Mouse (Mus musculus) stomach, embryonic 16.5 days (tissue): ENCODE measurements around the gene Dnajb8. TPM values are rescaled to one million over a fixed set of nuclear protein-coding genes. Genes with fewer than 3 reads are reported as not detected.

Experiments
- ATAC-seq: fragments of 200-750 bp; cut with Nextera tagmentation; 2 replicates; pipeline ENCODE4 v1.8.0; 2017; ENCODE audit warnings: moderate number of reproducible peaks, moderate TSS enrichment; ENCODE audit not compliant: insufficient read depth, low FRiP score
- H3K27ac ChIP-seq: fragments of 300-500 bp; sonication (generic); 2 replicates; pipeline ENCODE4 v1.5.1; 2014; ENCODE audit warnings: low read length
- H3K27me3 ChIP-seq: fragments of 300-500 bp; sonication (generic); 2 replicates; pipeline ENCODE4 v1.6.1; 2014; ENCODE audit warnings: low read length, control low read depth, mixed read lengths; ENCODE audit not compliant: control insufficient read depth, insufficient read depth
- H3K36me3 ChIP-seq: fragments of 300-500 bp; sonication (generic); 2 replicates; pipeline ENCODE4 v1.6.1; 2014; ENCODE audit warnings: low read length; ENCODE audit not compliant: control insufficient read depth, insufficient read depth
- H3K4me1 ChIP-seq: fragments of 300-500 bp; sonication (generic); 2 replicates; pipeline ENCODE4 v1.6.1; 2014; ENCODE audit warnings: low read length, control low read depth, mixed read lengths; ENCODE audit not compliant: control insufficient read depth, insufficient read depth
- H3K4me2 ChIP-seq: fragments of 300-500 bp; sonication (generic); 2 replicates; pipeline ENCODE4 v1.6.1; 2014; ENCODE audit warnings: low read depth, low read length, mixed read lengths
- H3K4me3 ChIP-seq: fragments of 300-500 bp; sonication (generic); replicated peaks from 2 replicates; pipeline ENCODE4 v1.5.1; 2014; ENCODE audit warnings: mild to moderate bottlenecking, low read length
- H3K9ac ChIP-seq: fragments of 300-500 bp; sonication (generic); 2 replicates; pipeline ENCODE4 v1.6.1; 2014; ENCODE audit warnings: low read length
- H3K9me3 ChIP-seq: fragments of 300-500 bp; sonication (generic); replicated peaks from 2 replicates; pipeline ENCODE4 v1.6.1; 2016; ENCODE audit warnings: low read length, control low read depth; ENCODE audit not compliant: control insufficient read depth
- WGBS: fragments of 180-500 bp; shearing (Covaris S2); extraction: QIAGEN DNeasy Blood & Tissue Kit; methylation state at CpG from one replicate; pipeline ENCODE4 v1.1.7; 2014; 5-methylcytosine and 5-hydroxymethylcytosine counted together
- polyA plus RNA-seq: library from polyadenylated mRNA; unstranded; fragments of >200 nt; fragmentation: Nextera tagmentation; extraction: Ambion mirVana; gene quantifications from 2 replicates; pipeline ENCODE4 v1.2.1, GENCODE M21; 2015

Gene Dnajb8
- polyA plus RNA-seq, 1 experiment from 2014 or later = not detected

DNA sequence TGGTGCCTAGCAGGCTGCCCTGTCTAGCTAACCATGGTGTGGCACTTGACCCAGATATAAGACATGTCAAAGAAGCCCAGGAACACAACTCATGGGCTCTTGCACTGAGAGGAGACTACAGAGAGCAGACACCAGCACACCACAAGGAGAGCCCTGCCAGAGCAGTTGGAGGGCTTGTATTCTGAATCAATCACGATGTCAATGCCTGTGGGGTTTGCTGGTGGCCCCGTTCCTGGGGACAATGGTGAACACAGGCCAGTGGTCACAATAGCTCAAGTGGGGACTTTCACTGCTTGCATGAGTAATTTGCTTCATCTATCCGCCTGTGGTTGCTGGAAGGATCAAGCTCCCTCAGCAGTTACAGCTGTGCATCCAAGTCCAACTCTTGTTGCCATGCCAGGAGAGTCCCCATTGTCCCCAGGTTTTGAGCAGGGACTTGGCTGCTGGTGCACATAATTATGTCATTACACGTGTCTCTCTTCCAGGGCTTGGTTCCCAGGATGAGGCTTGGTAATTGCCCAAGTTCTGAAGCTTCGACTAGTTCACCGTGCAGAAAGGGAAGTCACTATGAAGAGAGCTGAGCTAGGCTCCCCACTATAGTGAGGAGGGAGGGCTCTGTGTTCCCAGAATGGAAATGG lies 68.2 kb downstream of the Dnajb8 start:
- Histone ChIP-seq H3K9ac (no peak overlapping the region), H3K27me3 (no peaks in the 10 kb centered on the region), H3K9me3 (no peaks in the 10 kb centered on the region), H3K4me3 (no peak overlapping the region), H3K27ac (no peak overlapping the region), H3K4me1 (no peaks in the 10 kb centered on the region), H3K4me2 (no peak overlapping the region), H3K36me3 (no peaks in the 10 kb centered on the region)
- no peak for ATAC-seq
- WGBS = 87% methylated on average over 6 of the region's 6 CpGs

DNA sequence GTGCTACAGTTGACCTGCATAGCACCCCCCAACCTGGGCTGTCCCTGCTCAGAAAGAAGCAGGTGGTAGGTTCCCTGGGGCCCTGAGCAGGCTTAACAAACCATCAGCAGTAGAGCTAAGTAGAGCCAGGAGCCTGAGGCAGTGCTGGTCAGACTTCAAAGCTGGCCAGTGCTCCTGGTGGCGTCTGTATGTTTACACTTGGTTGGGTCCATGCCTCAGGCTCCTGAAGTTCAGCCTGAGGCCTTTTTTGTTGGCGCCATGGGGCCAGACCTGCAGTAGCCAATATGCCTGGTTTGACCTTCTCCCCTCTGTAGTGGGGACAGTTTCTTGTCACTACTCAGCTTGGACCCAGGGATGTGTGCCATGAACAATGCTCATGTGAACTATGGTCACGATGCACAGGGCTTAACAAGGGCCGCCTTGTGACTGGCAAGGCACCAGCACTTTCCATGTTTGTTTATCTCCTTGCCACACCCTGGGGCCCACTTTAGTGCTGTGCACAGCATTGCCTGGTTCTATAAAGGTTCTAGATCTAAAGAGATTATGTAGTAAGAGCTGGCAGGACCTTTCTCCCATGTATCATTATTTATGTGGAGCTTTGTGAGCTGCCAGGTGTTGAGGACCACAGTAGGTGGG lies 70.3 kb downstream of the Dnajb8 start:
- 71% methylated on average over 4 of the region's 4 CpGs for WGBS
- no peaks in the 10 kb centered on the region for H3K27me3 ChIP-seq
- no peaks in the 10 kb centered on the region for H3K9me3 ChIP-seq
- no peak overlapping the region for H3K4me3 ChIP-seq
- no peak; the same call in 1 of the 2 replicates for ATAC-seq
- no peak overlapping the region for H3K4me2 ChIP-seq
- H3K27ac ChIP-seq = no peak overlapping the region
- no peaks in the 10 kb centered on the region for H3K4me1 ChIP-seq
- no peak overlapping the region for H3K9ac ChIP-seq
- H3K36me3 ChIP-seq = no peaks in the 10 kb centered on the region

DNA sequence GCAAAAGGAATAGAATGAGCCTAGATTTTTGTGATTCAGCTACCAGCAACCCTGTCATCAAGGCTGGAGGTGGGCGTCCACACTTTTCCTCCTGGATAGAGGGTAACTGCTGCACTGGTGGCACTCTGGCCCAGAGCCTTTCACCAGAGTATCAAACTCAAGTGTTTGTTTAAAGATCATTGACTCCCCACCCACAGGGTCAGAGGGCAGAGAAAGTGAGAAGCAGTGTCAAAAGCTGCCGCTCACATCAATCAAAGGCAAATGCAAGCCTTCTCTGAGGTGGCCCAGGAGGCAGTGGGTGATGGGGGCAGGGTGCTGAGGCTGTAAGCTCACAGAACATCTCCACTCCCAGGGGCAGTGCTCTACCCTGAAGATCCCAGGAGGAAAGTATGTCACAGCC lies 77.4 kb downstream of the Dnajb8 start:
- no peak for ATAC-seq
- no peaks in the 10 kb centered on the region for H3K4me1 ChIP-seq
- 49% methylated on average over 2 of the region's 2 CpGs for WGBS
- H3K4me2 ChIP-seq = no peak overlapping the region
- H3K9me3 ChIP-seq = no peaks in the 10 kb centered on the region
- no peaks in the 10 kb centered on the region for H3K36me3 ChIP-seq
- H3K27me3 ChIP-seq = no peaks in the 10 kb centered on the region
- no peak overlapping the region for H3K9ac ChIP-seq
- no peak overlapping the region for H3K27ac ChIP-seq
- no peak overlapping the region for H3K4me3 ChIP-seq

DNA sequence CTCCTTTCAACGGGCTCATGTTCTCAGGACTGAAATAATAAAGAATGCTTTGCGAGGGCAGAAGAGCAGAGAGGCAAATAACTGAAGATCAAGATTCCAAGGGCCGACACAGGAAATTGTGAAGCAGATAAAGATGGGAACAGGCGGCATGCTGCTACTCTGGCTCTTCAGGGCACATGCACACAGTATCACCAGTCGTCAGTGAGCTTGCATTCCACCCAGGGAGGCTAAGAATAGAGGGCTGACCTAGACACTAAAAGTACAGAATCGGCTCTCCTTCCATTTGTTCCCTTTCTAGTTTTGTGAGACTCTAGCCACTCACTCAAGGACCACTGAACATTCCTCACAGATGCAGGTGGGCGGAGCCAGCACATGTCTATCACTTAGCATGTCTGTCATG lies 79.2 kb downstream of the Dnajb8 start:
- Histone ChIP-seq H3K4me1 (no peaks in the 10 kb centered on the region), H3K4me2 (no peak overlapping the region), H3K9ac (no peak overlapping the region), H3K27ac (no peak overlapping the region), H3K9me3 (no peaks in the 10 kb centered on the region), H3K27me3 (no peaks in the 10 kb centered on the region), H3K4me3 (no peak overlapping the region), H3K36me3 (no peaks in the 10 kb centered on the region)
- WGBS = 68% methylated on average over 7 of the region's 7 CpGs
- ATAC-seq = no peak

Other genes starting within 250 kb of the Dnajb8 start
- 4.0 and 7.1 TPM in 2 replicates for gene H1fx, start 240.6 kb upstream of the Dnajb8 start, polyA plus RNA-seq
- gene Rab7, start 177.0 kb upstream of the Dnajb8 start, polyA plus RNA-seq = 246 and 267 TPM in 2 replicates
- gene Rpn1, start 137.8 kb upstream of the Dnajb8 start, polyA plus RNA-seq = 468 and 478 TPM in 2 replicates
- 5.5 TPM in 2 replicates for gene Gata2, start 28.4 kb upstream of the Dnajb8 start, polyA plus RNA-seq
- gene Eefsec, start 224.3 kb downstream of the Dnajb8 start, polyA plus RNA-seq = 29.7 and 37.5 TPM in 2 replicates
- gene Ruvbl1, start 243.1 kb downstream of the Dnajb8 start, polyA plus RNA-seq = 97.9 and 106 TPM in 2 replicates